Mouse (Mus musculus): ENCODE measurements at regions not wholly inside any gene's neighbourhood (a gene's known extent, or its start where the extent isn't known, plus 50 kb on each side); places are given as distances from the start of the nearest gene placed in this dataset.

DNA sequence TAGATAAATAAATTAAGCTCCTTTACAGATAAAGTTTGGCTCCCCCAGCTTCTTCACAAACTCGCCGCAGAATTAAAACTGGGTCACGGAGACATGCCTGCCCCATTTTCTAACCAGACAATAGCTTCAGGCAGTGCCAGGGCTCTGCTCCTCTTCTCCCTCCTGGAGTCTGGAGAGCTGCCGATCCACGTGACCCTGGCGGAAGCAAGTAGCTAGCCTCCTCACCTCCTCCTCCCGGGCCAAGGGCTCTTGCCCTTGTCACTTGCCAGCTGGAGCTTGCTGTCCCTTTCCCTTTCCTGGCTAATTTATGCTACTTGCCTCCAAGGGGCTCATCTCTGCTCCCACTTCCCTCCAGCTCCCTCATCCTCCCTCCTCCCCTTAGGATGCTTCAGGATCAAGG lies 142.0 kb downstream of the Mis18a start:
- ATAC-seq (ENCODE audit: low FRiP score): no peak
- 82% methylated on average over 7 of the region's 7 CpGs for WGBS
- H3K9me3 ChIP-seq (ENCODE audit: control insufficient read depth, low read length): no peaks in the 10 kb centered on the region
- no peak overlapping the region for H3K4me2 ChIP-seq (replicated peaks; ENCODE audit: low read depth, low read length)
- H3K4me3 ChIP-seq (ENCODE audit: low read depth, low read length): no peak overlapping the region
- no peaks in the 10 kb centered on the region for H3K27me3 ChIP-seq (ENCODE audit: control insufficient read depth, insufficient read depth, low read length)
- H3K9ac ChIP-seq (ENCODE audit: low read depth, low read length): no peak overlapping the region
- no peak overlapping the region for H3K27ac ChIP-seq (ENCODE audit: low read depth, low read length)
- no peaks in the 10 kb centered on the region for H3K36me3 ChIP-seq (ENCODE audit: control insufficient read depth, insufficient read depth, low read length)
- H3K4me1 ChIP-seq (replicated peaks; ENCODE audit: control insufficient read depth, insufficient read depth, low read length): no peaks in the 10 kb centered on the region
- DNase-seq (ENCODE audit: low spot score): no peak

DNA sequence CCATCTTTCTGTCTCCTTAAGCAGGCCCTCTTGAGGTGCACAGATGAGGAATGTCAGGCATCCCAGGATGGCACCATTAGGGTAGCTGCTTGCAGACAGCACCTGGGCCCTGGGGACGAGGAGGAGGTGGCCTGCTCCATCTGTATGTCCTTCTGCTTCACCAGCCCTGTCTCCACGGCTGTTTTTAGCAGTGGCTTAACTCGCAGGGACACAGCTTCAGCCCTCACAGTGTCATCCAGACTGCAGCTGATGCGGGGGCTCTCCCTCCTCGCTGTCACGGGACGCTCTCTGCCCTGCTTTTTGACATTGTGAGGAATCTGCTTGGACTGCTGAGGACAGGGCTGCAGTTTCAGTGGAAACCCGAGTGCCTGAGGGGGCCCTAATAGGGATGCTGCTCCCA lies 146.8 kb downstream of the Mis18a start:
- no peak for DNase-seq (ENCODE audit: low spot score)
- Histone ChIP-seq H3K4me1 (replicated peaks; ENCODE audit: control insufficient read depth, insufficient read depth, low read length) (no peaks in the 10 kb centered on the region), H3K9ac (ENCODE audit: low read depth, low read length) (no peak overlapping the region), H3K27ac (ENCODE audit: low read depth, low read length) (no peak overlapping the region), H3K9me3 (ENCODE audit: control insufficient read depth, low read length) (no peaks in the 10 kb centered on the region), H3K4me2 (replicated peaks; ENCODE audit: low read depth, low read length) (no peak overlapping the region), H3K27me3 (ENCODE audit: control insufficient read depth, insufficient read depth, low read length) (no peaks in the 10 kb centered on the region), H3K36me3 (ENCODE audit: control insufficient read depth, insufficient read depth, low read length) (no peaks in the 10 kb centered on the region), H3K4me3 (ENCODE audit: low read depth, low read length) (no peak overlapping the region)
- ATAC-seq (ENCODE audit: low FRiP score): no peak
- 71% methylated on average over 8 of the region's 8 CpGs for WGBS

DNA sequence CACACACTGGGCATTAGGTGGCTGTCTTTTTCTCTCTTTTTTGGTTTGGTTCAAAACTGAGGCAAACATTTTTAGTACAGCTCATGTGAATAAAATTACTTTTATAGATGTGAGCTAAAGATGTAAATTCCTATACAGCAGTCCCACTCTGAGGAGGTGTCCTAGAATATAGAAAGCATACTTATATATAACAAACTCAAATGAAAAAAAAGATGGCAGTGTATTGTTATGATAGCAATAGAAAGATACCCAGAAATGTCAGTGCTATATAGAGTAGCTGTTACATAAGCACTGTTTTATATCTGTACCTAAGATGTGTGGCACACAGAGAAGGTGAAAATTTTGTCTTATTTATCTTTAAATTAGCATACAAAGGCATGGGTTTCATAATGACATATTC lies 156.1 kb downstream of the Mis18a start:
- no peak for ATAC-seq (ENCODE audit: low FRiP score)
- no peak for DNase-seq (ENCODE audit: low spot score)
- Histone ChIP-seq H3K27ac (ENCODE audit: low read depth, low read length) (no peak overlapping the region), H3K27me3 (ENCODE audit: control insufficient read depth, insufficient read depth, low read length) (no peaks in the 10 kb centered on the region), H3K9ac (ENCODE audit: low read depth, low read length) (no peak overlapping the region), H3K9me3 (ENCODE audit: control insufficient read depth, low read length) (no peaks in the 10 kb centered on the region), H3K4me2 (replicated peaks; ENCODE audit: low read depth, low read length) (no peak overlapping the region), H3K4me3 (ENCODE audit: low read depth, low read length) (no peak overlapping the region), H3K36me3 (ENCODE audit: control insufficient read depth, insufficient read depth, low read length) (no peaks in the 10 kb centered on the region), H3K4me1 (replicated peaks; ENCODE audit: control insufficient read depth, insufficient read depth, low read length) (no peaks in the 10 kb centered on the region)

DNA sequence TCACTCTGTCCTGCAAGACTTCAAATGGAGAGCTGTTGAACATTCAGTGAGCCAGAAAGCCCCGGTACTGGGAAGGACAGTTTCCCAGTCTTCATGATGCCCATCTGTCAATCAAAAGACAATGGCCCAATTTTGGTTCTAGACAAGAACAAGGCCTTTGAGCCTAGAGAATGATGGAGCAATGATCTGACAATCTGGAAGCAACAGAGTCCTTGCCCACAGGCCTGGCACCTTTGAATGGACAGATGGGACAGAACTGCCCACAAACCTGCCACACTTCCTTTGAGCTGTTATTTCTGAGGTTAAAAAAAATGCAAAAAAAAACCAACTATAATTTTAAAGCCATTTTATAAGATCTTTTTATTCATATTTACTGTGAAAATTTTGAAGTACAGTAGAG lies 157.4 kb downstream of the Mis18a start:
- 84% methylated on average over 1 of the region's 1 CpGs for WGBS
- ATAC-seq (ENCODE audit: low FRiP score) (no peak), DNase-seq (ENCODE audit: low spot score) (no peak)
- no peak overlapping the region for H3K4me2 ChIP-seq (replicated peaks; ENCODE audit: low read depth, low read length)
- H3K36me3 ChIP-seq (ENCODE audit: control insufficient read depth, insufficient read depth, low read length): no peaks in the 10 kb centered on the region
- H3K9me3 ChIP-seq (ENCODE audit: control insufficient read depth, low read length): no peaks in the 10 kb centered on the region
- H3K27ac ChIP-seq (ENCODE audit: low read depth, low read length): no peak overlapping the region
- H3K27me3 ChIP-seq (ENCODE audit: control insufficient read depth, insufficient read depth, low read length): no peaks in the 10 kb centered on the region
- no peak overlapping the region for H3K4me3 ChIP-seq (ENCODE audit: low read depth, low read length)
- H3K4me1 ChIP-seq (replicated peaks; ENCODE audit: control insufficient read depth, insufficient read depth, low read length): no peaks in the 10 kb centered on the region
- no peak overlapping the region for H3K9ac ChIP-seq (ENCODE audit: low read depth, low read length)

DNA sequence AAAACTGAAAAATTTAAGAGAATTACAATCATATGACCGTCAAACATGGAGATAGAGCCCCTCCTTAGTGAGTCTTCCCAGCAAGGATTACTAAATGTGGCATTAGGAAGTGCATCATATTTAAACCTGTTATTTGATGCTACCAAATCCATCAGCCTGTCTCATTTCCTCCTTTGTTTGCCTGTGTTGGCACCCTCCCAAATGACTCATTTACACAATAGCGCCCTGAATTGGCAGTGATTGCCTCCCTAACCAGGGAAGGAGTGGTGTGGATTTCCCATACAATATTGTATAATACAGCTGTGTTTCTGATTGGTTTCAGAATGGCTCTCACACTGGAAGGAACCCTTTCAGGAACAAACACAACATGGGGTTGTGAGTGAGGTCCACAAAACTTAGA lies 162.0 kb downstream of the Mis18a start:
- H3K9me3 ChIP-seq (ENCODE audit: control insufficient read depth, low read length): no peaks in the 10 kb centered on the region
- DNase-seq (ENCODE audit: low spot score) (no peak), ATAC-seq (ENCODE audit: low FRiP score) (no peak)
- H3K4me1 ChIP-seq (replicated peaks; ENCODE audit: control insufficient read depth, insufficient read depth, low read length): no peaks in the 10 kb centered on the region
- no peak overlapping the region for H3K9ac ChIP-seq (ENCODE audit: low read depth, low read length)
- no peaks in the 10 kb centered on the region for H3K36me3 ChIP-seq (ENCODE audit: control insufficient read depth, insufficient read depth, low read length)
- no peak overlapping the region for H3K27ac ChIP-seq (ENCODE audit: low read depth, low read length)
- H3K27me3 ChIP-seq (ENCODE audit: control insufficient read depth, insufficient read depth, low read length): no peaks in the 10 kb centered on the region
- no peak overlapping the region for H3K4me3 ChIP-seq (ENCODE audit: low read depth, low read length)
- no peak overlapping the region for H3K4me2 ChIP-seq (replicated peaks; ENCODE audit: low read depth, low read length)
- 90% methylated on average over 2 of the region's 2 CpGs for WGBS

DNA sequence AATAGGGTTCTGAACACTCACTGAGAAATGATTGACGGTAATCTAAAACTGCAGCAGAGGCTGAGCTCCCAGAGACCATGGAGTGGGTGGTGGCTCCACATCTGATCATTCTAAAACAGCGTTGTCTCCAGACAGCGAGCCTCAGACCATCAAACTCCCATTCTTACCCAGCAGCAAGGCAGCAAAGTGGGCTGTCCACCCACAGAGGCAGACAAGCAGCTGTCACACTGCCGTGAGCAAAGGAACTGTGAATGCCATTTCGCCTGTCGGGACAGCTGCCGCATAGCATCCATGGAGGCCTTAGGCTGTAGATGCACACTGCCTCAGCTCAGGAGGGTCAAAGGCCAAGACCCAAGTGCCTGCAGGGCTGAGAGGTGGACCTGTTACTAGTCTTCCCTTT lies 167.3 kb downstream of the Hunk start:
- Histone ChIP-seq H3K27me3 (ENCODE audit: control insufficient read depth, insufficient read depth, low read length) (no peaks in the 10 kb centered on the region), H3K4me1 (replicated peaks; ENCODE audit: control insufficient read depth, insufficient read depth, low read length) (no peaks in the 10 kb centered on the region), H3K9me3 (ENCODE audit: control insufficient read depth, low read length) (no peaks in the 10 kb centered on the region), H3K27ac (ENCODE audit: low read depth, low read length) (no peak overlapping the region), H3K9ac (ENCODE audit: low read depth, low read length) (no peak overlapping the region), H3K4me3 (ENCODE audit: low read depth, low read length) (no peak overlapping the region), H3K4me2 (replicated peaks; ENCODE audit: low read depth, low read length) (no peak overlapping the region), H3K36me3 (ENCODE audit: control insufficient read depth, insufficient read depth, low read length) (no peaks in the 10 kb centered on the region)
- ATAC-seq (ENCODE audit: low FRiP score) (no peak), DNase-seq (ENCODE audit: low spot score) (no peak)
- 83% methylated on average over 7 of the region's 7 CpGs for WGBS

DNA sequence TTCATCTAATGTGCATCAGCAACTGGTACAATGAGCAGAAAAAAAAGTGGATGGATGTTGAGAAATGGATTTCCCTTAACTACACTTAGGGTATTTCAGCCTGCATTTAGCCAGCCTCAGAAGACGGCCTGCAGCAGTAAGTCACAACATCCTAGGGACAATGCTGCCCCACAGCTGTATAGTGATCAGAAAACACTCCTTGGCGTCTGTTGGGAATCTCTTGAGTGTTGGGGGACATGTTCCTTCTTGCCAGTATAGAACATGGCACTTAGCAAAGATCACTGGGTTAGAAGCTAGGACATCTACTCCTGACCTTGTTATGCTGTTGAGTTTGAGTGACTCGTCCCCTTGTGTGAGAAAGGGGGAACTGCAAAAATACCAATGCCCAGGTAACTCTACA lies 165.2 kb downstream of the Hunk start:
- Histone ChIP-seq H3K4me3 (ENCODE audit: low read depth, low read length) (no peak overlapping the region), H3K4me2 (replicated peaks; ENCODE audit: low read depth, low read length) (no peak overlapping the region), H3K27me3 (ENCODE audit: control insufficient read depth, insufficient read depth, low read length) (no peaks in the 10 kb centered on the region), H3K9ac (ENCODE audit: low read depth, low read length) (no peak overlapping the region), H3K4me1 (replicated peaks; ENCODE audit: control insufficient read depth, insufficient read depth, low read length) (no peaks in the 10 kb centered on the region), H3K36me3 (ENCODE audit: control insufficient read depth, insufficient read depth, low read length) (no peaks in the 10 kb centered on the region), H3K27ac (ENCODE audit: low read depth, low read length) (no peak overlapping the region), H3K9me3 (ENCODE audit: control insufficient read depth, low read length) (no peaks in the 10 kb centered on the region)
- 73% methylated on average over 3 of the region's 3 CpGs for WGBS
- no peak for DNase-seq (ENCODE audit: low spot score)
- no peak for ATAC-seq (ENCODE audit: low FRiP score)

DNA sequence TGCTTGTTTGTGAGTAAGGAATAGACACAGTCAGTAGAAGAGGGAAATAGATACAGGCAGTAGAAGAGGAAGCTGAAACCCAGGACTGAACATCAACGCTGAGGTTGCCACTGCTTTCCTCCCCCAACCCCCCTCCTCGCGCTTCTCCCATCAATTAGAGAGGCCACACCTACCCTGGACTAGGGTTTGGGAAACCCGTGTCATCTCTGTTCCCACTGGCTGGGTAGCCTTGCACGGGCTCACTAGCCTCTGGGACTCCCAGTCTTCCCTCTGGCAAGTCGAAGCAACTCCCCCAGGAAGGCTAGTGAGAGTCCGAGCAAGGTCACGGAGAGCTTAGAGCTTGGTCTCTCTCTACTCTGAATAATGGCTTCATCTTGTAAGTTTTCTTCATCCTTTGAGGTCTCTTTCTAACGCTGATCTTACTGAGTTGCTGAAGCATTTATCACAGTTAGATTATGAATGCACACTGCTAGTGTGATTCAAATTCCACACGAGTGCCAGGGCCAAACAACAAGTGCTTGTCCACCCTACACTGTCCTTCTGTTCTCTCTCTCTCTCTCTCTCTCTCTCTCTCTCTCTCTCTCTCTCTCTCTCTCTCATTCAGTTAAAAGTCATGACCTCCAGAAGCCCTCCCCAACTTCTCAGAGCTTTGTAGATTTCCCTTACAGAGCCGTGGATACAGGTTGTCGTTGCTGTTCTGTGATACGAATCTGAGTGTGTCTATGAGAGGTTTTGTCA lies 164.4 kb downstream of the Hunk start:
- 75% methylated on average over 13 of the region's 13 CpGs for WGBS
- Histone ChIP-seq H3K4me2 (replicated peaks; ENCODE audit: low read depth, low read length) (no peak overlapping the region), H3K27ac (ENCODE audit: low read depth, low read length) (no peak overlapping the region), H3K9me3 (ENCODE audit: control insufficient read depth, low read length) (no peaks in the 10 kb centered on the region), H3K4me3 (ENCODE audit: low read depth, low read length) (no peak overlapping the region), H3K27me3 (ENCODE audit: control insufficient read depth, insufficient read depth, low read length) (no peaks in the 10 kb centered on the region), H3K4me1 (replicated peaks; ENCODE audit: control insufficient read depth, insufficient read depth, low read length) (no peaks in the 10 kb centered on the region), H3K9ac (ENCODE audit: low read depth, low read length) (no peak overlapping the region), H3K36me3 (ENCODE audit: control insufficient read depth, insufficient read depth, low read length) (no peaks in the 10 kb centered on the region)
- DNase-seq (ENCODE audit: low spot score) (no peak), ATAC-seq (ENCODE audit: low FRiP score) (no peak)

Measured in hindbrain, embryonic 11.5 days (tissue).